Mouse (Mus musculus) myocyte (in vitro differentiated cells): ENCODE data around the gene Bmper. TPM values are rescaled to one million over a fixed set of nuclear protein-coding genes. Genes with fewer than 3 reads are reported as not detected.

Experiments
- H3K27me3 ChIP-seq: one replicate; pipeline ENCODE4 v1.6.1; 2011; ENCODE audit not compliant: control insufficient read depth, insufficient read depth, insufficient read length
- H3K36me3 ChIP-seq: one replicate; pipeline ENCODE4 v1.6.1; 2011; ENCODE audit not compliant: control insufficient read depth, insufficient read depth
- H3K4me2 ChIP-seq: one replicate; pipeline ENCODE4 v1.6.1; 2011; ENCODE audit warnings: low read depth, control low read depth
- H3K4me3 ChIP-seq: one replicate; pipeline ENCODE4 v1.5.1; 2011; ENCODE audit warnings: mild to moderate bottlenecking, control low read depth, moderate library complexity
- H3K79me2 ChIP-seq: one replicate; pipeline ENCODE4 v1.6.1; 2011; ENCODE audit not compliant: control insufficient read depth, insufficient read depth
- H3ac ChIP-seq: one replicate; pipeline ENCODE4 v1.6.1; 2011; ENCODE audit not compliant: control insufficient read depth, insufficient read length
- CEBPB ChIP-seq: IDR thresholded peaks from 2 replicates; pipeline ENCODE4 v1.6.1; 2011; ENCODE audit warnings: mild to moderate bottlenecking, moderate library complexity; ENCODE audit not compliant: poor library complexity, insufficient read depth, severe bottlenecking
- E2F4 ChIP-seq: IDR thresholded peaks from one replicate; pipeline ENCODE4 v1.6.1; 2011; ENCODE audit warnings: mild to moderate bottlenecking, control low read depth, moderate library complexity; ENCODE audit not compliant: insufficient read depth
- MAX ChIP-seq: IDR thresholded peaks from one replicate; pipeline ENCODE4 v1.6.1; 2011; ENCODE audit warnings: low read depth, mild to moderate bottlenecking, control low read depth
- MYOD1 ChIP-seq, 3 experiments: IDR thresholded peaks; one replicate each; pipeline ENCODE4 v1.6.1; 2011; ENCODE audit warnings: control low read depth in 2 of 3, low read depth in 2 of 3, mild to moderate bottlenecking in 2 of 3, moderate library complexity in 1 of 3; ENCODE audit not compliant: insufficient read length in 2 of 3, control insufficient read depth in 1 of 3
- MYOG ChIP-seq, 3 experiments: IDR thresholded peaks; one replicate each; pipeline ENCODE4 v1.6.1; 2011; ENCODE audit warnings: control low read depth in 2 of 3, low read depth in 2 of 3, mild to moderate bottlenecking in 2 of 3; ENCODE audit not compliant: insufficient read length in 2 of 3, control insufficient read depth in 1 of 3, insufficient read depth in 1 of 3
- POLR2A ChIP-seq: IDR thresholded peaks from one replicate; pipeline ENCODE4 v1.6.1; 2011; ENCODE audit warnings: low read depth, mild to moderate bottlenecking, control low read depth, moderate library complexity; ENCODE audit not compliant: insufficient read length
- POLR2AphosphoS2 ChIP-seq: IDR thresholded peaks from one replicate; pipeline ENCODE4 v1.6.1; 2011; ENCODE audit warnings: low read depth, control low read depth; ENCODE audit not compliant: insufficient read length
- REST ChIP-seq: IDR thresholded peaks from one replicate; pipeline ENCODE4 v1.6.1; 2011; ENCODE audit warnings: mild to moderate bottlenecking, control low read depth, moderate library complexity; ENCODE audit not compliant: insufficient read depth, insufficient read length
- SRF ChIP-seq: IDR thresholded peaks from one replicate; pipeline ENCODE4 v1.6.1; 2011; ENCODE audit warnings: low read depth; ENCODE audit not compliant: control insufficient read depth, insufficient read length
- TCF12 ChIP-seq: IDR thresholded peaks from one replicate; pipeline ENCODE4 v1.6.1; 2011; ENCODE audit warnings: mild to moderate bottlenecking, control low read depth; ENCODE audit not compliant: poor library complexity, insufficient read depth, severe bottlenecking
- TCF3 ChIP-seq: IDR thresholded peaks from one replicate; pipeline ENCODE4 v1.6.1; 2011; ENCODE audit warnings: low read depth, control low read depth; ENCODE audit not compliant: insufficient read length
- USF1 ChIP-seq: IDR thresholded peaks from one replicate; pipeline ENCODE4 v1.6.1; 2011; ENCODE audit warnings: low read depth, mild to moderate bottlenecking, control low read depth, moderate library complexity
- polyA plus RNA-seq: library from polyadenylated mRNA; unstranded; fragments of >200 nt; fragmentation: generic; extraction: Trizol; gene quantifications from one replicate; pipeline ENCODE4 v1.2.1, GENCODE M21; 2012; ENCODE audit warnings: missing spikeins

Bmper gene
- polyA plus RNA-seq, 1 experiment: 2.2 TPM

GRCm38 (mm10) chr9:23410567-23410966, 187.7 kb downstream of the Bmper start:
- Histone ChIP-seq H3ac (no peak overlapping the region), H3K4me3 (no peak overlapping the region), H3K36me3 (no peaks in the 10 kb centered on the region), H3K4me2 (no peak overlapping the region), H3K27me3 (no peaks in the 10 kb centered on the region), H3K79me2 (no peaks in the 10 kb centered on the region)
- no peak for TF ChIP-seq CEBPB
- no peak for TF ChIP-seq POLR2AphosphoS2
- no peak for TF ChIP-seq USF1
- no peak for TF ChIP-seq MYOD1 (IDR thresholded peaks at IDR 0.05; ENCODE audit: control insufficient read depth in 1 of 3, insufficient read length in 2 of 3, low read depth in 2 of 3)
- no peak for TF ChIP-seq POLR2A
- no peak for TF ChIP-seq MAX
- no peak for TF ChIP-seq TCF12
- no peak for TF ChIP-seq REST
- TF ChIP-seq E2F4: no peak
- no peak for TF ChIP-seq SRF
- TF ChIP-seq MYOG (IDR thresholded peaks at IDR 0.05; ENCODE audit: control insufficient read depth in 1 of 3, insufficient read depth in 1 of 3, insufficient read length in 2 of 3, low read depth in 2 of 3): no peak
- TF ChIP-seq TCF3: no peak

- Histone ChIP-seq H3ac (no peak overlapping the region), H3K79me2 (no peaks in the 10 kb centered on the region), H3K4me3 (no peak overlapping the region), H3K4me2 (no peak overlapping the region), H3K27me3 (no peaks in the 10 kb centered on the region), H3K36me3 (no peaks in the 10 kb centered on the region)
- no peak for TF ChIP-seq CEBPB
- TF ChIP-seq SRF: no peak
- no peak for TF ChIP-seq MYOG (IDR thresholded peaks at IDR 0.05; ENCODE audit: control insufficient read depth in 1 of 3, insufficient read depth in 1 of 3, insufficient read length in 2 of 3, low read depth in 2 of 3)
- no peak for TF ChIP-seq TCF3
- TF ChIP-seq E2F4: no peak
- no peak for TF ChIP-seq USF1
- no peak for TF ChIP-seq POLR2A
- TF ChIP-seq TCF12: no peak
- TF ChIP-seq MAX: no peak
- TF ChIP-seq MYOD1 (IDR thresholded peaks at IDR 0.05; ENCODE audit: control insufficient read depth in 1 of 3, insufficient read length in 2 of 3, low read depth in 2 of 3): no peak
- TF ChIP-seq POLR2AphosphoS2: no peak
- TF ChIP-seq REST: no peak
These were observed 190.1 kb downstream of the Bmper start for GRCm38 (mm10) chr9:23412956-23413355.

- Histone ChIP-seq H3K79me2 (no peaks in the 10 kb centered on the region), H3ac (no peak overlapping the region), H3K4me3 (no peak overlapping the region), H3K36me3 (no peaks in the 10 kb centered on the region), H3K27me3 (no peaks in the 10 kb centered on the region), H3K4me2 (no peak overlapping the region)
- no peak for TF ChIP-seq POLR2AphosphoS2
- TF ChIP-seq CEBPB: no peak
- TF ChIP-seq TCF3: no peak
- TF ChIP-seq USF1: no peak
- no peak for TF ChIP-seq MYOG (IDR thresholded peaks at IDR 0.05; ENCODE audit: control insufficient read depth in 1 of 3, insufficient read depth in 1 of 3, insufficient read length in 2 of 3, low read depth in 2 of 3)
- TF ChIP-seq MYOD1 (IDR thresholded peaks at IDR 0.05; ENCODE audit: control insufficient read depth in 1 of 3, insufficient read length in 2 of 3, low read depth in 2 of 3): no peak
- TF ChIP-seq TCF12: no peak
- TF ChIP-seq POLR2A: no peak
- no peak for TF ChIP-seq MAX
- TF ChIP-seq REST: no peak
- no peak for TF ChIP-seq E2F4
These were observed 196.2 kb downstream of the Bmper start for GRCm38 (mm10) chr9:23419107-23419506.

GRCm38 (mm10) chr9:23423748-23424147, 200.9 kb downstream of the Bmper start:
- no peak overlapping the region for H3K4me3 ChIP-seq
- H3K27me3 ChIP-seq: no peaks in the 10 kb centered on the region
- no peak overlapping the region for H3K4me2 ChIP-seq
- no peaks in the 10 kb centered on the region for H3K36me3 ChIP-seq
- H3ac ChIP-seq: no peak overlapping the region
- TF ChIP-seq SRF (no peak), TCF3 (no peak), POLR2A (no peak), REST (no peak), TCF12 (no peak), CEBPB (no peak), MAX (no peak), USF1 (no peak), POLR2AphosphoS2 (no peak), E2F4 (no peak)
- H3K79me2 ChIP-seq: no peaks in the 10 kb centered on the region

GRCm38 (mm10) chr9:23432631-23433030, 209.8 kb downstream of the Bmper start:
- Histone ChIP-seq H3K27me3 (no peaks in the 10 kb centered on the region), H3K4me3 (no peak overlapping the region)

More at GRCm38 (mm10) chr9:23432631-23433030, 209.8 kb downstream of the Bmper start:
- H3K36me3 ChIP-seq: no peaks in the 10 kb centered on the region
- H3K79me2 ChIP-seq: no peaks in the 10 kb centered on the region
- TF ChIP-seq POLR2AphosphoS2: no peak
- TF ChIP-seq TCF12: no peak
- no peak for TF ChIP-seq REST
- no peak for TF ChIP-seq MAX
- no peak for TF ChIP-seq E2F4
- no peak for TF ChIP-seq SRF
- TF ChIP-seq MYOD1 (IDR thresholded peaks at IDR 0.05; ENCODE audit: control insufficient read depth in 1 of 3, insufficient read length in 2 of 3, low read depth in 2 of 3): no peak
- TF ChIP-seq MYOG (IDR thresholded peaks at IDR 0.05; ENCODE audit: control insufficient read depth in 1 of 3, insufficient read depth in 1 of 3, insufficient read length in 2 of 3, low read depth in 2 of 3): no peak
- no peak for TF ChIP-seq USF1
- TF ChIP-seq TCF3: no peak
- TF ChIP-seq POLR2A: no peak
- TF ChIP-seq CEBPB: no peak
- no peak overlapping the region for H3K4me2 ChIP-seq
- no peak overlapping the region for H3ac ChIP-seq
